Mouse (Mus musculus) B cell, adult 67 days (primary cell): ENCODE data around the gene Nt5dc1. TPM values are rescaled to one million over a fixed set of nuclear protein-coding genes. Genes with fewer than 3 reads are reported as not detected.

ENCODE experiments used
- total RNA-seq, 2 experiments: library from RNA; stranded (reverse); gene quantifications; 4 replicates each; pipeline ENCODE4 v1.2.4; 2023

Nt5dc1 gene
- total RNA-seq: 10 to 100 TPM; 32.4 to 44.7 TPM

DNA sequence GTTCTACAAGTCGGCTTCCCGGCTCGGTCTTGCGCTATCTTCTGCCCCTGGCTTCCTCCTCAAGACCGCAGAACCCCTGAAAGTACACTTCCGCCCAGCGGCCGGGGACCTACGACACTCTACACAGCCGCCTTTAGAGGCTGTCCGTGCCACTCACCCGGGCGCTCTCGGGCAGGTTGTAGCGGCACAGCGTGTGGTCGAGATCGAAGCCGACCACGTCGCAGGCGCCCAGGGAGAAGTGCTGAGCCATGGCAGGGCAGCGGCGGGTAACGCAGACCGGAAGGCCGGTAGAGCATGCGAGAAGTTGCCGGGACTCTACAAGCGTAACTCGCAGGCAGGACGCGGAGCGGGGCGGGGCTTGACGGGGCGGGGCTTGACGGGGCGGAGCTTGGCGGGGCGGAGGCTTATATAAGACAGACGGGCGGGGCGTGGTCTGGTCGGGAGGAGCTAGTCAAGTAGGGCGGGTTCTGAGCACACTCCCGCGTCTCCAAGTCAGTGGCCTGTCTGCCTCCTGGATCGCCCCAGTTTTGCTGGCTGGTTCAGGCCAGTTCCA is at the start of gene Nt5dc1:
Gene Nt5dc1, minus strand, starts transcription at position 349 of the 553 bp plus-strand sequence.

DNA sequence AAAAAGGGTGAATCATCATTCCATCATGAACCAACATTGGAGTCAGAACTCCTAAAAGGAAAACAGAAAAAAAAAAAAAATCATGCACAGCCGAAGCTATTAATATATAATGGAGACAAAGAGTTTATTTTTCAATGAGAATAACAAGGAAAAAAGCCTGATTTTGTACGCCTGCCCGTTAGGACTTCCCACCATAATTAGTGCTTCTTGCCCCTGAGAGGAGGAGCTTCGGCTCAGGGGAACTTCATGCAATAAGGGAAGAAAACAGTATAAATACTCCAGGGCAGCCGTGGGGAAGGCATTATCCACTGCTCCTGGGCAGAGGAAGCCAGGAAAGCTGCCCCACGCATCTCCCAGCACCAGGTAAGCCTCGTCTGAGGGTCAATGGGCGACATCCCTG is 28.7 kb downstream of the Nt5dc1 start, which contains the start of gene Col10a1:
Gene Col10a1, plus strand, starts transcription at position 301 of the 400 bp plus-strand sequence.

DNA sequence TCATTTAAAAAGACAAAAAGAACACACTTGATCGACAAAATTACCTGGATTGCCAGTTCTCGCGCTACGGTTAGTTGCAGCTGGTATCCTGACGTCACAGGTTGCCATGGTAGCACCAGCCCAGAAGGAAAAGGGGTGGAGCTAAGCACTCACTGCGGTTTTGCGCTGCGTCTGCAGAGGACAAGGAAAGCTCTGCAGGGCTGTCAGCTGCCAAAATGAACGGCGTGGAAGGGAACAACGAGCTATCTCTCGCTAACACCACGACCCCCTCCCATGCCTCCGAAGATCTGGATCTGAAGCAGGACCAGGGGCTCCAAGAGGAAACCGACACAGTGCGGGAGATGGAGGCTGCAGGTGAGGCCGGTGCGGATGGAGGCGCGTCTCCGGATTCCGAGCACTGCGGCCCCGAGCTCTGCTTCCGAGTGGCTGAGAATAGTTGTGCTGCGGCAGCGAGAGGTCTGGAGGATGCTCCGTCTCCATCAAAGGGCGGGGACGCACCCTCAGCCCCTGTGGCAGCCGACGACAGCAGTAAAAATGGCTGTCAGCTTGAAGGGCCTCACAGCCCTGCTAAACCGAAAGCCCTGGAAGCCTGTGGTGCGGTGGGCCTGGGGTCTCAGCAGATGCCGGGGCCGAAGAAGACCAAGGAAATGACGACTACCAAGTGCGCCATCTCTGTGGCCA is 120.9 kb downstream of the Nt5dc1 start, which contains the start of gene Tspyl4:
Gene Tspyl4, plus strand, starts transcription at position 144 of the 681 bp plus-strand sequence.

GRCm38 (mm10) chr10:34281962-34282388 is 136.4 kb downstream of the Nt5dc1 start, which contains the start of gene Tspyl1:
Tspyl1 (plus strand) TSS chr10:34282190.

Other genes with a start within 250 kb of the Nt5dc1 start
- gene Dse, start 210.8 kb downstream of the Nt5dc1 start, total RNA-seq: 1 to 10 TPM; 2.6 to 3.9 TPM
- gene Tspyl1, start 136.4 kb downstream of the Nt5dc1 start, total RNA-seq: 10 to 100 TPM; 98.2 to 98.8 TPM
- 1 to 10 TPM; 6.7 to 9.3 TPM for gene Tspyl4, start 121.1 kb downstream of the Nt5dc1 start, total RNA-seq
- not detected for gene Col10a1, start 28.6 kb downstream of the Nt5dc1 start, total RNA-seq
- gene Frk, start 64.8 kb upstream of the Nt5dc1 start, total RNA-seq: not detected